Mouse (Mus musculus) thymus, postnatal 25 days (tissue): ENCODE data around the gene Ufsp1.

Source experiments
- DNase-seq: peaks from one replicate; pipeline ENCODE4 v3.0.0; 2022

The Ufsp1 gene

DNA sequence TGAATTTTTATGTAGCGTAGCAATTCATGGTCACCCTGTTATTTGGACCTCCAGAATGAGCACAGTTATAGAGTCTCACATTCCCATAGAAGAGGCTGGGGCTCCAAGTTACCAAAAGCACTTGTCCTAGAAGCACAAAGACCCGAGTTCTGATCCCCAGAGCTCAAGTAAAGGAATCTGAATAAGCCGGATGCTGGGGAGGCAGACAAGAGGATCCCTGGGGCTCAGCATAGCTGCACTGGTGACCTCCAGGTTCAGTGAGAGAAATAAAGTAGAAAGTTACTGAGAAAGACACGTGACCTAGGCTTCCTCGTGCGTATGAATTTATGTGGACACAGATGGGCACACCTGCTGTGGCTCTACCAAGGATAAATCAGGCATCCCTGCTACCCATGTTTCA lies 40.6 kb downstream of the Ufsp1 start:
- no peak for DNase-seq

DNA sequence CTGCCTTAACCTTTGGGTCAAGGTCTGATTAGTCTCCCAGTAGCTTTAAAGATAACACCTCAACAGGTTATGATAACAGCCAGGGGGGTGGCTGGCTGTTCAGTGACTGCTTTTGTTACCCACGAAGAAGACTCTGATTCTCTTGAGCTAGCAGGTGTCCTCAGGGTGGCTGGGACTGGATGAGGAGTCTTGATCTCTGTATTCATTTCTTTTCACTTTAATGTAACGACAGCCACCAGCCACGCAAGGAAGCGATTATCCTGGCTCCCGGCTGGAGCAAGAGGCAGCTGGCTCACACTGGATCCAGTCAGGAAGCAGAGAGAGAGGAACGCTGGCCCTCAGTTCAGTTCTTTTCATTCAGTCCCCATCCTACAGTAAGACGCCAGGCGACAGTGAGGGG lies 42.8 kb downstream of the Ufsp1 start:
- DNase-seq = no peak

DNA sequence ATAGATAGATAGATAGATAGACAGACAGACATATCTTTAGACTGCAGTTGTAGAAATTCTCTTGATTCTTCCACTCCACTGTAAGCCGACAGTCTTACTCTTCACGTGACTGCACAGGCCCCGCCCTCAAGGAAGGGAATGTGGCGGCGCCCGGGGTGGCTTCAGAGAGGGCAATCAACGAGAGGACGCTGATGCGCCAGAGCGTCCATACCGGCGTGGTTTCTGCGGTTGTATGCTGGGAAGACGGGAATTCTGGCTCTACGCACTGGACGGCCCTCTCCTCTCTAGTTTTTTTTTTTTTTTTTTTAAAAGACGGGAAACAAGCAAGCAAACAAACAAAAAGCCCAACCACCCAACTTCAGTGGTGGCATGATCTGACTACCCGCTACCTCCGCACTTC lies 43.8 kb downstream of the Ufsp1 start:
- DNase-seq = peak; percentile 82

DNA sequence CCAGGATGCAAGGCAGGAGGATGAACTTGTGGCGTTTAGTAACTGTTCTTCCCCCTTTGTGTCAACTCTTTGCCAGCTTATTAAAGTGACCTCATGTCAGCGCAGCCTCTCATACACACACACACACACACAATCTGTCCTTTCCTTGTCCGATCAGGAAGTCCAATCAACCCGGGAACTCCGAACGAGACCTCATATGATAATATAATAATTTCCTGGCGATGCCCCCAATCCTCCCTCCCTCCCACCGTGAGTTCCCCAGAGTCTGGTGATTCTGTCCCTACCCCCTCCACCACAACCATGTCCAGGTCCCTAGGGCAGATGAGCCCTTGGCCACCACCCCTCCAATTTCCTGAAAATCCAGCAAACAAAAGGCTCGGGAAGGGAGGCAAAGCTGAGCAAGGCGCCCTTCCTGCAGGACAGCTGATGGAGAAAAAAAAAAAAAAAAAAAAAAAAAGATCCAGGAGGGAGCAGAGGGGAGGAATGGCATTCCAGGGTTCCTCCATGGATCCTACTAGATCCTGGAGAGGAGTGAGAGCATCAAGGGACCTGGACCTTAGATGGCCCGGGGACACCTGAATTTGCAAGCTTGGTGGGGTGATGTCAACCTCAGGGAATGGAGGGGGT lies 44.3 kb downstream of the Ufsp1 start:
- no peak for DNase-seq

DNA sequence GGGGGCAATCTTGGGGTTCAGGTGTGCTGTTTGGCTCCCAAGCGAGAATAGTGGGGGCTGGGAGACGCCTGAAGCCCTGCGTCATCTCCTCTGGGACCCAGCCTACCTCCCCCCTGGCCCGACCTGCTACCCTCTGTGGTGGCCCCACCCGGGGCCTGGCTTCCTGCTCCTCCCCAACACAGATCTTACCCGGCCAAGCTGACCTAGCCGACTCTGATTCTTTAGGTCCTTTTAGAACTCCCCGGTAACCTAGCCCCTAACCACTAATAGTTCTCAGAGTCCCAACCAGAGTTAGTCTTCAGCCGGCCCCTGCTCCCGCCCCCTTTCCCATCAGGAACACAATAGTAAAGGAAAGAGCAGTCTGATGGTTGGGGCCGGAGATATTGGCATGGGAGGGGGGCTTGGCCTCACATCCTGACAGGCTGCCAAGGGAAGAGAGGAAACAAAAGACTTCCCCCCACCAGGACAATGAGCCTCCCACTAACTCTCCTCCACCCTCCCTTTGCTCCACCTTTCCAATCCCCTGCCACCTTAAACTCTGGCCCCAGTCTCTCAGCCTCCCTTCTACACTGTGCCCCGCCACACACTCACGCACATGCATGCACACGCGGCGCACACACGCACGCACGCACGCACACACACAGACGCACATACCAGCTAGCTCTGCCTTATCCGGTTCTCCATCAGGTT lies 45.0 kb downstream of the Ufsp1 start:
- no peak for DNase-seq

DNA sequence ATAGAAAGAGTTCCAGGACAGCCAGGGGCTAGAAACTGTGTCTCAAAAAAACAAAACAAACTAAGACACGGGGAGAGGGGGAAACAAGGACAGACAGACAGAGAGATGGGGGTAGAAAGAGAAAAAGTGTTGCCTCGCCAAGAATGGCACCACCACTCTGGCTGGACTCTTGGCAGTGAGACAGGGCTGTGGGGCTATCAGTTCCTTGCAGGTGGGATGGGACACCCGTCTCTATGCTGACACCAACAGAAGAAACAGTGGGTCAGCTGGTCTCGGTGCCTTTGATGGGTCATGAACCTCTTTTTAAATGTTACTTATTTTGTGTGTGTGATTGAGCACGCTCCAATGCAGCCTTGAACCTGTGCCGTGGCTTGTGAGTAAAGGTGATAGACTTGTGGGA lies 45.8 kb downstream of the Ufsp1 start:
- no peak for DNase-seq

DNA sequence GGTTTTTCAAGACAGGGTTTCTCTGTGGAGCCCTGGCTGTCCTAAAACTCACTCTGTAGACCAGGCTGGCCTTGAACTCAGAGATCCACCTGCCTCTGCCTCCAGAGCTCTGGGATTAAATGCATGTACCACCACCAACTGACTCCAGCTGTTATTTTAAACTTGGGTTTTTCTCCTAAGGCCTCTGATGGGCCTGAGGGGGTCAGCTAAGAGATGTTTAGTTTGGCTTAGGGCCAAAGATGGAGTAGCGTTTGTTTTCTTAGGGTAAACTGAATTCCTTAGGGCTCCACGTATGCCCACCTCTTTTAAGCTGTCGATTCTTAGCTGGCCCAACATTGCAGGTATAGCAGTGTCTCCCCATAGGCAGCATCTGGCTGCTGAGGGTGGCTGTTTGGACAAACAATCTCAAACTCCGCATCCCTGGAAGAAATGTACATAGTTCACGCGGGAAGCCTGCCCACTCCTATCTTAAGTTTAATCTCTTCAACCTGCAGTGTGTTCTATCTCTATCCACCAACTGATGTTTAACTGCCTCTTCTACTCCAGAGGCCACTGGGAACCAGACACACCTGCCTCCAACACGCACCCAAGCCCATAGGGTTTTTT lies 48.1 kb downstream of the Ufsp1 start:
- DNase-seq = no peak

DNA sequence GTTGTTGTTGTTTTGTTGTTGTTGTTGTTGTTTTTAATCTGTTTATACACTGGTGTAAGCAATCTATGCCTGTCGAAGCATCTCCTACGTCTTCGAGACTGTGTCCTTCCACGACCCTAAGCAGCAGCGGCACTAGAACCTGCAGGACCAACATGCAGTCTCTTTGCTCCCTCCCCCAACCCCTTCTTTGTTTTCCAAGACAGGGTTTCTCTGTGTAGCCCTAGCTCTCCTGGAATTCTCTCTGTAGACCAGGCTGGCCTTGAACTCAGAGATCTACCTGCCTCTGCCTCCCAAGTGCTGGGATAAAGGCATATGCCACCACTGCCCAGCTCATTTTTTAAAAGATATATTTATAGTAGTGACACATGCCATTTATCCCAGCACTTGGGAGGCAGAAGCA lies 49.0 kb downstream of the Ufsp1 start:
- no peak for DNase-seq

DNA sequence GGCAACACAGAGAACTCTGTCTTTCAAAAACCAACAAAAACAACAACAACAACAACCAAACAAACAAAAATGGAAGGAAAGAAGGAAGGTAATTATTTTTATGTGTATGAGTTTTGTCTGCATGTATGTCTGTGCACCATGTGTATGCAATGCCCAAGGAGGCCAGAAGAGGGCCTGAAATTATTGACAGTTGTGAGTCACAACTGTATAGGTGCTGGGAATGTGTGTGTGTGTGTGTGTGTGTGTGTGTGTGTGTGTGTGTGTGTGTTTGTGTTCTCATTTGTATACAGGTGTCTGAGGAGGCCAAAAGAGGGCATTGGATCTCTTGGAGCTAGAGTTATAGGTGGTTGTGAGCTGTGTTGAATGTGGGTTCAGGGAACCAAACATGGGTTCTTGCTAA lies 49.4 kb downstream of the Ufsp1 start:
- DNase-seq = no peak
